Mouse (Mus musculus) thymus, postnatal 36 days (tissue): Measurements from ENCODE around the gene Tnfaip8l2.
"Not testable (repeated sequence)": the region's sequence is repeated elsewhere in the genome, so short reads cannot be mapped to it uniquely, and the experiment has no call there.

ENCODE experiments used
- DNase-seq, 2 experiments: peaks; one replicate each; pipeline ENCODE4 v3.0.0; 2022; ENCODE audit warnings: mixed read lengths in 2 of 2

Gene Tnfaip8l2

GRCm38 (mm10) chr3:95110911-95111726 is 31.0 kb downstream of the Tnfaip8l2 start, which contains the start of gene Vps72:
TSS of gene Vps72 (plus strand) at chr3:95111022.
- peak; percentile 89 to 91 for DNase-seq

- no peak for DNase-seq
Measured at GRCm38 (mm10) chr3:95107898-95108297, 34.3 kb downstream of the Tnfaip8l2 start.

GRCm38 (mm10) chr3:95107308-95107707 is 34.9 kb downstream of the Tnfaip8l2 start:
- DNase-seq, result not testable (repeated sequence)

GRCm38 (mm10) chr3:95106338-95107117 is 35.6 kb downstream of the Tnfaip8l2 start, which contains the start of gene Pip5k1a:
TSS of gene Pip5k1a (minus strand) at chr3:95106930.
- peak; percentile 94 to 97 for DNase-seq

GRCm38 (mm10) chr3:95105586-95106337 is 36.4 kb downstream of the Tnfaip8l2 start:
- DNase-seq, result no peak

- no peak for DNase-seq
Measured at GRCm38 (mm10) chr3:95105121-95105520, 37.0 kb downstream of the Tnfaip8l2 start.

GRCm38 (mm10) chr3:95100854-95101253 is 41.3 kb downstream of the Tnfaip8l2 start:
- no peak for DNase-seq
